Mouse (Mus musculus) forebrain, postnatal 0 days (tissue): ENCODE measurements around the gene Insig1. TPM values are rescaled to one million over a fixed set of nuclear protein-coding genes. Genes with fewer than 3 reads are reported as not detected.

Source experiments
- ATAC-seq: fragments of 200-750 bp; cut with Nextera tagmentation; 2 replicates; pipeline ENCODE4 v1.8.0; 2017; ENCODE audit warnings: mild to moderate bottlenecking, moderate library complexity
- DNase-seq: peaks from one replicate; pipeline ENCODE4 v3.0.0-alpha.2; 2015
- H3K27ac ChIP-seq: fragments of 300-500 bp; sonication (generic); 2 replicates; pipeline ENCODE4 v1.5.1; 2014; ENCODE audit warnings: low read depth, mild to moderate bottlenecking, antibody characterized with exemption, low read length, moderate library complexity, mixed read lengths
- H3K27me3 ChIP-seq: fragments of 300-500 bp; sonication (generic); 2 replicates; pipeline ENCODE4 v1.6.1; 2014; ENCODE audit warnings: mild to moderate bottlenecking, low read length, mixed read lengths; ENCODE audit not compliant: insufficient read depth
- H3K36me3 ChIP-seq: fragments of 300-500 bp; sonication (generic); 2 replicates; pipeline ENCODE4 v1.6.1; 2014; ENCODE audit warnings: mild to moderate bottlenecking, moderate library complexity; ENCODE audit not compliant: insufficient read depth
- H3K4me1 ChIP-seq: fragments of 300-500 bp; sonication (generic); 2 replicates; pipeline ENCODE4 v1.6.1; 2014; ENCODE audit warnings: antibody characterized with exemption; ENCODE audit not compliant: insufficient read depth
- H3K4me2 ChIP-seq: fragments of 300-500 bp; sonication (generic); 2 replicates; pipeline ENCODE4 v1.6.1; 2014; ENCODE audit warnings: low read depth, mild to moderate bottlenecking, moderate library complexity
- H3K4me3 ChIP-seq: fragments of 300-500 bp; sonication (generic); 2 replicates; pipeline ENCODE4 v1.5.1; 2014; ENCODE audit warnings: low read depth, low read length, mixed read lengths
- H3K9ac ChIP-seq: fragments of 300-500 bp; sonication (generic); 2 replicates; pipeline ENCODE4 v1.6.1; 2014; ENCODE audit warnings: mild to moderate bottlenecking
- H3K9me3 ChIP-seq: fragments of 300-500 bp; sonication (generic); 2 replicates; pipeline ENCODE4 v1.6.1; 2016; ENCODE audit warnings: low read length
- CTCF ChIP-seq: sonication (generic); IDR thresholded peaks from 2 replicates; pipeline ENCODE4 v1.5.1; 2016; ENCODE audit warnings: antibody characterized with exemption, control low read depth, low read depth
- WGBS: fragments of 180-500 bp; shearing (Covaris S2); extraction: QIAGEN DNeasy Blood & Tissue Kit; methylation state at CpG from one replicate; pipeline ENCODE4 v1.1.7; 2014; 5-methylcytosine and 5-hydroxymethylcytosine counted together
- polyA plus RNA-seq: library from polyadenylated mRNA; unstranded; fragments of >200 nt; fragmentation: Nextera tagmentation; extraction: Ambion mirVana; gene quantifications from 2 replicates; pipeline ENCODE4 v1.2.1, GENCODE M21; 2015
- total RNA-seq: library from RNA; depleted of rRNA; stranded (reverse); fragments of >200 nt; gene quantifications from 2 replicates; pipeline ENCODE4 v1.2.3, GENCODE M21; 2014

The Insig1 gene
- total and polyA plus RNA-seq, 2 experiments from 2014 or later: 101 to 127 TPM

DNA sequence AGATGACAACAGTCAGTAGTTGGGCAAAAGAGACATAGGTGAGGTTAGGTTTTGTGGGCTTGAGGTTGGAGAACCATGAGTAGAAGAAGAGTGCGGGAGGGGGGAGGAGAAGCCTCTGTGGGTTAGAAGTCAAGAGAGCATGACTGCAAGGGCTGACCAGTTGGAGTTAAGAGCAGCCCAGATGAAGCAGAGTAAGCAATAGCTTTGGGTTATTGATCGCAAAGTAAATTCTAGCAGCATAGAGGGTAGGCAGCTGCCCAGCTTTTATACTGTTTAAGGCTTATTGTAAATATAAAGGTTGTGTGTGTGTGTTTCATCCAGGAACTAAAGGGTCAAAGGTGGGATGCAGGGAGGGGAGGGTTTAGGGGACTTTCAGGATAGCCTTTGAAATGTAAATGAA is 10.7 kb downstream of the Insig1 start:
- ATAC-seq: no peak
- H3K4me1 ChIP-seq: no peaks in the 10 kb centered on the region

DNA sequence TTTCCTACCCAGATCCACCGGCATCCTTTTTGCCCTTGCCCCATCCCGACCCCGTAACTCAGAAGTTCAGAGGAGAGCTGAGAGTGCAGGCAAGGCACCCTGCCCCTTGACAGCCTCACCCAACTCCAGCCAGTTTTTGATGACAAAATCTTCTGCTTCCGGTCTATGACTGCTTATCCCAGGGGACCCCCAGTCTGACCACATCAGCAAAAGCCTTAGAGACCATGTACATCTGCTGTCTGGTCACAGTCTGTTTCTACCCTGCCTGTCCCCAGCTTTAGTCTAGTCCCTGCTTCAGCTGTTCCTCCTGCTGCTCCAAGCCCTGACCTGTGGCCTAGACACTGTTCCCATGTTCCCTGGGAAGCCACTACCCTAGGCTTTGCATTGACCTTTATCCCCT is 11.1 kb downstream of the Insig1 start:
- Histone ChIP-seq H3K4me2 (no peak overlapping the region), H3K27me3 (no peaks in the 10 kb centered on the region), H3K4me1 (no peaks in the 10 kb centered on the region), H3K27ac (no peak overlapping the region), H3K4me3 (no peak overlapping the region), H3K9ac (no peak overlapping the region), H3K9me3 (no peaks in the 10 kb centered on the region), H3K36me3 (no peaks in the 10 kb centered on the region)
- no peak for ATAC-seq
- 86% methylated on average over 4 of the region's 4 CpGs for WGBS
- no peak for DNase-seq
- no peak for TF ChIP-seq CTCF

More for the DNA sequence above, 10.7 kb downstream of the Insig1 start:
- H3K27ac ChIP-seq: no peak overlapping the region
- no peaks in the 10 kb centered on the region for H3K27me3 ChIP-seq
- H3K9ac ChIP-seq: no peak overlapping the region
- no peak overlapping the region for H3K4me2 ChIP-seq
- WGBS: 93% methylated on average over 2 of the region's 2 CpGs
- H3K9me3 ChIP-seq: no peaks in the 10 kb centered on the region
- no peak overlapping the region for H3K4me3 ChIP-seq
- TF ChIP-seq CTCF: no peak
- peaks cover 3% of the 10 kb centered on the region; the same call in 1 of the 2 replicates for H3K36me3 ChIP-seq
- DNase-seq: no peak

DNA sequence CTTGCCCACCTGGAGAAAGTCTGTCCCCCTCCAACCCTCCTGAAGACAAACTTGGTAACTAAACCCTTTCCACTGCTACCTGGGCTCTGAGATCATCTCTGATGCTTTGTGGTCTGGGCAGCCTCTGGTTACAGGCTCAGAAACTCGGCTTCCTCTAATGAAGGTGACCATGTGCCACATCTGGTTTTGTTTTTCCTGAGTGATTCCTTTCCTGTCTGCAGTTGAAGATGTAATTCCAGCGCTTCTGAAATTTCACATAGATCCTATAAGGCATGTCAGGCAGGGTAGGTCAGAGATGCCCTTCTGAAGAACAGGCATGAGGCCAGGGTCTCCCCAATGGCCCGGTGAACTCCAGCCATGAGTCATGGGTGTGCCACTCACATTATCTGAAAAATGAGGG is 11.6 kb downstream of the Insig1 start:
- Histone ChIP-seq H3K4me3 (no peak overlapping the region), H3K36me3 (no peaks in the 10 kb centered on the region), H3K4me1 (no peaks in the 10 kb centered on the region), H3K9me3 (no peaks in the 10 kb centered on the region), H3K9ac (no peak overlapping the region), H3K27ac (no peak overlapping the region), H3K27me3 (no peaks in the 10 kb centered on the region), H3K4me2 (no peak overlapping the region)
- WGBS: 82% methylated on average over 3 of the region's 3 CpGs
- ATAC-seq: no peak
- TF ChIP-seq CTCF: no peak
- DNase-seq: no peak

DNA sequence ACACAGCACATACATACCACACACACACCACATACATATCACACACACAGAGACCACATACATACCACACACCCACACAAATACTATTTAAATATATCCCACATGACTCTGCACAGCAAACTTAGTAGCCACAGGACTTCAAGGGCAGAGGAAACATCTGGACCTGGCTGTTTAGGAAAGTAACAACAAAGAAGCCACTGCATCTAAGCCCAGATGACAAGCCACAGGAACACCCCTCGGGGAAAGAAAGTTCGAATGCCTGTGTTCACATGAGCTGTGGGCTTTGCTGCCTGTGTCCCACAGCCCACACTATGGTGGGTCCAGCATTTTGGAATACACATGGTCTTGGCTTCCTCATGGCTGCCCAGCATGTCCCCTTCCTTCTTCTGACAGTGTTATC is 13.6 kb downstream of the Insig1 start:
- ATAC-seq (no peak), DNase-seq (no peak)
- 91% methylated on average over 2 of the region's 2 CpGs for WGBS
- Histone ChIP-seq H3K27me3 (no peaks in the 10 kb centered on the region), H3K9me3 (no peaks in the 10 kb centered on the region), H3K27ac (no peak overlapping the region), H3K9ac (no peak overlapping the region), H3K4me3 (no peak overlapping the region), H3K4me1 (no peaks in the 10 kb centered on the region), H3K36me3 (no peaks in the 10 kb centered on the region), H3K4me2 (no peak overlapping the region)
- no peak for TF ChIP-seq CTCF

DNA sequence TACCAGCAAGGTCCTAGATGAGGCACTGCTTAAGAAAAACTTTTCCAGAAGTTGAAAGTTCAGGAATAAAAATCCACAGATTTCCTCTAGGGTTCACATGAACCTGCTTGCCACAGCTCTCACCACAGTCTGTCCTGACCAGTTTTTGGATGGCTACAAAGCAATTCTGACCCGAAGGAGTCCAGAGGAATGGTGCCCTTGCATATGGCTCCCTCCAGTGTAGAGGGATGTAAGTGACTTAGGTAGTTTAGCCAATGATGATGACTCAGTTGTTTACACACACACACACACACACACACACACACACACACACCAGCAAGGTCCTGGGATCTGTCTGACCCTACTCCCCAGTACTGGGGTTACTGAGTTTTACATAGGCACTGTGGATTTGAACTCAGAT is 19.4 kb downstream of the Insig1 start:
- Histone ChIP-seq H3K36me3 (no peaks in the 10 kb centered on the region), H3K4me2 (no peak overlapping the region), H3K9ac (no peak overlapping the region), H3K9me3 (no peaks in the 10 kb centered on the region), H3K27me3 (no peaks in the 10 kb centered on the region), H3K4me3 (no peak overlapping the region), H3K27ac (no peak overlapping the region), H3K4me1 (no peaks in the 10 kb centered on the region)
- DNase-seq: no peak
- WGBS: 48% methylated on average over 1 of the region's 1 CpGs
- TF ChIP-seq CTCF: peak; percentile 24; the same call in 1 of the 2 replicates
- ATAC-seq: no peak

DNA sequence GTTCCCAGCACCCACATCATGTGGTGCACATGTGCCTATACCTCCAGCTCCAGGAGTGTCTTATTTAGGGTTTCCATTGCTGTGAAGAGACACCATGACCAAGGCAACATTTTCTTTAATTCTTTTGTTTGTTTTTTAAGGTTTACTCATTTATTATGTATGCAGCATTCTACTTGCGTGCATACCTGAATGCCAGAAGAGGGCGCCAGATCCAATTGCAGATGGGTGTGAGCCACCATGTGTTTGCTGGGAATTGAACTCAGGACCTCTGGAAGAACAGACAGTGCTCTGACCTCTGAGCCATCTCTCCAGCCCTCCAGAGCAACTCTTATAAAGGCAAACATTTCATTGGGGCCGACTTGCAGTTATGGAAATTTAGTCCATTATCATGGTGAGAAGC is 21.2 kb downstream of the Insig1 start:
- WGBS: 87% methylated on average over 3 of the region's 3 CpGs
- no peaks in the 10 kb centered on the region for H3K9me3 ChIP-seq
- H3K27me3 ChIP-seq: no peaks in the 10 kb centered on the region
- no peak for ATAC-seq
- no peak overlapping the region for H3K4me3 ChIP-seq
- no peak overlapping the region for H3K4me2 ChIP-seq
- no peak for DNase-seq
- no peak overlapping the region for H3K27ac ChIP-seq
- peak; percentile 25; the same call in 1 of the 2 replicates for TF ChIP-seq CTCF
- H3K9ac ChIP-seq: no peak overlapping the region
- H3K4me1 ChIP-seq: no peaks in the 10 kb centered on the region
- H3K36me3 ChIP-seq: no peaks in the 10 kb centered on the region

DNA sequence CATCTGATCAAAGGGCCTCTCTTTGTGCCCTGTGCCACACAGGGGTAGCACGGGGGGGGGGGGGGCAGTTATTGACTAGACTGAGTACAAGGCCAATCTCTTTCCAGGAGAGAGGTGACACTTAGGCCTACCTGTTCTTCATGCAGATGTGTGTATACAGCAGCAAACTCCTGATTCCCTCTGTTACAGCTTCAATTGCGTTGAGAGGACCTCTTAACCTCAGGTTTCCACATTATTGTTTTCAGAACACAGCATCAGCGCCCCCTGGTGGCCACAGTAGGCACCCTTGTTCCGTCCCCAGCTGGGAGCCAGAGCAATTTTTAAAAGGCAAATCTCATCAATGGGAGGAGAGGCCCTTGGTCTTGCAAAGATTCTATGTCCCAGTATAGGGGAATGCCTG is 22.7 kb downstream of the Insig1 start:
- ATAC-seq: peak; percentile 72
- peak; percentile 88 for TF ChIP-seq CTCF
- Histone ChIP-seq H3K27ac (no peak overlapping the region), H3K4me1 (no peaks in the 10 kb centered on the region), H3K27me3 (no peaks in the 10 kb centered on the region), H3K4me2 (no peak overlapping the region), H3K36me3 (no peaks in the 10 kb centered on the region), H3K9me3 (no peaks in the 10 kb centered on the region), H3K4me3 (no peak overlapping the region), H3K9ac (no peak overlapping the region)
- DNase-seq: peak; percentile 81
- WGBS: 26% methylated on average over 4 of the region's 4 CpGs

DNA sequence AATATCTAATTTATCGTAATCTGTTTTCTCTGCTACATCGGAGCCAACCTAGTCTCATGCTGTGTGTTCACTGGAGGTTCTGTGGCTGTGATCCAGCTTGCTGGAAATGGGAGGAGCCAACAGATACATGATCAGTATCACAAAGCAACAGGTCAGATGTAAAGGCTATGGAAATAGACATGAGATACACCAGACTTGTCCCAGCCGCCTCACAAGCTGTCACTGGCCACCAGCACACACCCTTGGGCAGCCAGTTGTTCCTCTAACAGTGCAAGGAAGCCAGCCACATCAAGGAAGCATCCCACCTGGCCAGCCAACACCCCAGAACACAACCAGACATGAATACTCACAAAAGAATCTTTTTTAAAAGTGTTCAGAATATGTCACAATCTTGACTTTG is 23.2 kb downstream of the Insig1 start:
- no peaks in the 10 kb centered on the region for H3K27me3 ChIP-seq
- no peaks in the 10 kb centered on the region for H3K9me3 ChIP-seq
- no peaks in the 10 kb centered on the region for H3K36me3 ChIP-seq
- no peak overlapping the region for H3K4me3 ChIP-seq
- WGBS: 68% methylated on average over 3 of the region's 3 CpGs
- DNase-seq: no peak
- no peak overlapping the region for H3K27ac ChIP-seq
- no peaks in the 10 kb centered on the region for H3K4me1 ChIP-seq
- H3K9ac ChIP-seq: no peak overlapping the region
- TF ChIP-seq CTCF: no peak
- ATAC-seq: no peak
- no peak overlapping the region for H3K4me2 ChIP-seq
